Mouse (Mus musculus): ENCODE data around the gene Rfc2. TPM values are rescaled to one million over a fixed set of nuclear protein-coding genes. Genes with fewer than 3 reads are reported as not detected.
A peak's percentile ranks its signal among the peaks of the same experiment; 100 is the strongest.

Rfc2 gene
- polyA plus RNA-seq, 1 experiment from 2014 or later, result 218 TPM

DNA sequence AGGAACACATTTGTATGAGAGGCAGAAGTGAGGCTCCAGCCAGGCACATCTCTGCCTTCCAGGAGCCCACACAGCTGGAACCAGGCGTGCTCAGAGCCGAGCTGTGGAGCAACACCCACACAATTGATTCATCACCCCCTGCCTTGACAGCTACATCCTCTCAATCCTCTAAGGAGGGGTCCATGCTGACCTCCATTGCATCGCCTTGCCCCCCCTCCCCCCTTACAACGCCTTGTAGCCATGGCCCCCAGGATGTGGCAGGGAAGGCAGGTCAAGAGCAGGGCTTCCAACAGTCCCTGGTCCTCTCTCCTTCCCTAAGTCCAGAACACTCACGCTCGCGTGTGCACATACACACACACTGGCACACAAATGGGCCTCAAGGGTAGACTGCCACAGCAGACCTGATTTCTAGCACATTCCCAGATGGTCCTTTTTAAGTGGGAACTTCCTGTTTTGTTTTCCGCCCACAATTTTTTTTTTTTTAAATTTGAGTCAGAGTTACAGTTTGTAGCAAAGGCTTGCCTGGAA is 12.1 kb upstream of the Rfc2 start:
- no peak for ATAC-seq (replicated peaks)
- Histone ChIP-seq H3K27me3 (no peaks in the 10 kb centered on the region), H3K4me1 (peaks cover 9% of the 10 kb centered on the region), H3K36me3 (no peaks in the 10 kb centered on the region), H3K9ac (replicated peaks) (no peak overlapping the region), H3K9me3 (no peaks in the 10 kb centered on the region), H3K4me3 (no peak overlapping the region), H3K27ac (replicated peaks) (no peak overlapping the region), H3K4me2 (replicated peaks) (no peak overlapping the region)
- 68% methylated on average over 8 of the region's 8 CpGs for WGBS

DNA sequence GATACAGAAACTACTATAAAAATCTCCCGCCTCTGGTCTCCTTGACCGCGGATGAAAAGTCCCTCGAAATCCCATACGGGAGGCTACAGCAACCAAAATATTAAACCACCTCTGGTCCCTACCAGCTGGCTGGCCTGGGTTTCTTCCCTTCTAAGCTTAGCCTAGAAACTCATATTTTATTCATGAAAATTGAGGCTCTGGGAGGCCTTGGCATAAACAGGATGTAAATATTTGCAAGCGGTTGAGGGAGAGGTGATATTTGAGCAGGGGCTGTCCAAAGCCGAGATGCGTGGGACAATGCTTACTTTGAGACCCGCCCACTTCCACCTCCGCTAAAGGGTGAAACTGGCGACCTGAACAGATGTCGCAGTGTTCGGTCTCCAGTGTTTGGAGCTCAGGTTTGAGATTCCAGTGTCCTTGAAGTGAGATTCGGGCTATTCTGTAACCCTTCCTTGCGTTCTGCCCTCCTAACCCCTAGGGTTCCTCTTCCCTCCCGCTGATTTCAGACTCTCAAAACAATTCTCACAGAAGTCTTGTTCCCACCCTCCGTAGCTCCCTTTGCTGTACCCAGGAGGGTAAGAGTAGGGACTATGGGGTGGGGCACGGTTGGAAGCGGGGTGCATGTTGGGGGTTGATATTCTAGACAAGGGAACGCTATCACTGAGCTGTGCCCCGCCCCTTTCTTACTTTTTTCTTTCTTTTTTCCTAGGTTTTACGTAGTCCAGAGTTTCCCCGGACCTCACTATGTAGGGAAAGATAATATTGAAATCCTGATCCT is 9.2 kb upstream of the Rfc2 start:
- Histone ChIP-seq H3K27me3 (no peaks in the 10 kb centered on the region), H3K27ac (replicated peaks) (peak overlapping the region; percentile 69), H3K4me2 (replicated peaks) (peak overlapping the region; percentile 76), H3K9ac (replicated peaks) (peak overlapping the region; percentile 55), H3K4me1 (peaks cover 9% of the 10 kb centered on the region), H3K4me3 (peak overlapping the region; percentile 46), H3K9me3 (no peaks in the 10 kb centered on the region), H3K36me3 (no peaks in the 10 kb centered on the region)
- WGBS, result 1% methylated on average over 23 of the region's 23 CpGs
- peak; percentile 77 for ATAC-seq (replicated peaks)

DNA sequence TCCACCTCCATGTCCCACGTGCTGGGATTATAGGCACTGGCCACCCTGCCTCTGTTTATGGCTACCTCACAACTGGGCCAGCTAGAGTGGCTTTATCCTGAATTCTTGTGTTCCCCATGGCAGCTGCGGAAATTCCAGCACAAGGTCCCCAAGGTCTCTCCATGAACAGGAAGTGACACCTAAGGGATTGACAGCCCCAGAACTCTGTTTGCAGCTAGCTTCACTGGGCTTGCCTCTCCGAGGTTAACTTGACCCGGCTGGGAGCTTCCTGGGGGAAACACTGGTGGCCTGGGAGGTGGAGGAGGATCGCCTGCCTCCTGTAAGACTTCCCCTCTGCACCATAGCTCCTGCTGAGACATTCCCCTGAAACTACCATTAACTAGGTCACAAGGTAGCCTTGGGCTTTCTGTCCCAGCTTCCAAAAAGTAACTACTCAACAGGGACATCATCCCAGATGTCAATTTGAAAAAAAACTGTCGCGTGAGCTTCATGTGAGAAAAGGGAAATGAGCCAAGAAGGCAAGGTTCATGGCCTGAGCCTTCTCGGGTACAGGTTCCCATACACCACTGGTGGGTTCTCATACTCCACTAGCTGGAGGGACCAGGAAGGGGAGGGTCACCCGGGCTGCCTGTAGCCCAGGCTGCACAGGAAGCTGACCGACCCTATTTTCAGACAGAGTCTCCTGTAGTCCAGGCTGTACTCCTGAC is 8.5 kb upstream of the Rfc2 start:
- 45% methylated on average over 10 of the region's 10 CpGs for WGBS
- Histone ChIP-seq H3K4me1 (peaks cover 9% of the 10 kb centered on the region), H3K4me3 (peak overlapping the region; percentile 46), H3K9ac (replicated peaks) (peak overlapping the region; percentile 55), H3K27ac (replicated peaks) (peak overlapping the region; percentile 69), H3K27me3 (no peaks in the 10 kb centered on the region), H3K9me3 (no peaks in the 10 kb centered on the region), H3K4me2 (replicated peaks) (peak overlapping the region; percentile 76), H3K36me3 (no peaks in the 10 kb centered on the region)
- 0 out of 2 replicates have a peak, but pooled peaks have one; percentile 19 for ATAC-seq (replicated peaks)

DNA sequence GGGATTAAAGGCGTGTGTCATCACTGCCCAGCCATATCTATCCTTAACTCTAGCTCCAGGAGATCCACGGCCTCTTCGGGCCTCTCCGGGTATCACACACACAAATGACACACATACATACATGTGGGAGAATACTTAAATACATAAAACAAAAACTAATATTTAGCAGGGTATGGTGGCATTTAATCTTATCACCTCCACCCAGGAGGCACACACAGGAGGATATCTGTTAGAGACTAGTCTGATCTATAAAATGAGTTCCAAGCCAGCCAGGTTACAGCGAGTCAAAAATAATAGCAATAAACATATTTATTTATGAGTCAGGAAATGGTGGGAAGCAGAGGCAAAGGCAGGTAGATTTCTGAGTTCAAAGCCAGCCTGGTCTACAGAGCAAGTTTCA is 5.3 kb upstream of the Rfc2 start:
- H3K4me3 ChIP-seq, result no peak overlapping the region
- no peaks in the 10 kb centered on the region for H3K36me3 ChIP-seq
- no peaks in the 10 kb centered on the region for H3K27me3 ChIP-seq
- H3K4me2 ChIP-seq (replicated peaks), result no peak overlapping the region
- no peaks in the 10 kb centered on the region for H3K9me3 ChIP-seq
- WGBS, result 95% methylated on average over 5 of the region's 5 CpGs
- no peak overlapping the region for H3K27ac ChIP-seq (replicated peaks)
- no peak overlapping the region for H3K9ac ChIP-seq (replicated peaks)
- peaks cover 9% of the 10 kb centered on the region for H3K4me1 ChIP-seq
- no peak for ATAC-seq (replicated peaks)

DNA sequence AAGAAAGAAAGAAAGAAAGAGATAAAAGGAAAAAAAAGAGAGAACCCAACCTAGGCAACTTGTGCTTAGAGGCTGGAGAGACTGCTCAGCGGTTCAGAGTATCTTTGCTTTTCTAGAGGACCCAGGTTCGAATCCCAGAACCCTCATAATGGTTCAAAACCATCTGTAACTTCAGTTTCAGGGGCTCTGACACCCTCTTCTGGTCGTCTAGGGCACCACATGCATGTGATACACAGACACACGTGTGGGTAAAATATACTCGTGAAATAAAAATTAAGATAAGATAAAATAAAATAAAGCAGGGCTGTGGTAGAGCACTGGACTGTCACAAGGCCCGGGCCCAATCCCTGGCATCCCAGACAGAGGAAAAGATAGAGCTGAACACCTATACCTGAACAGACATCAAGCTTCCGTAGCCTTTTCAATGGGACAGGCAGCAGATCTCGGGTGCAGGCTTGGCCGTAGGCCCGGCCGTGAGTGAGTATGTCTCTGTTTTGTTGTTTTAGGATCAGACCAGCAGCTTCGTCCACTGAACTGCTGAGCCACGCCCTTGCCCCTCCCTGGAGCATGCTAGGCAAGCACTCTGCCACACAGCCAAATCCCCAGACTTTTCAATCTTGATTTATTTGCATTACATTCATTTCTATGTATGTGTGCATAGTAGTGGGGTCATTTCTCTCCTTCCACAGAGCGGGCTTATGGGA is 4.5 kb upstream of the Rfc2 start:
- H3K27ac ChIP-seq (replicated peaks), result no peak overlapping the region
- H3K4me1 ChIP-seq, result peaks cover 9% of the 10 kb centered on the region
- H3K4me2 ChIP-seq (replicated peaks), result no peak overlapping the region
- no peak overlapping the region for H3K9ac ChIP-seq (replicated peaks)
- no peaks in the 10 kb centered on the region for H3K27me3 ChIP-seq
- no peaks in the 10 kb centered on the region for H3K9me3 ChIP-seq
- H3K4me3 ChIP-seq, result no peak overlapping the region
- H3K36me3 ChIP-seq, result no peaks in the 10 kb centered on the region
- 77% methylated on average over 14 of the region's 14 CpGs for WGBS
- ATAC-seq (replicated peaks), result no peak

DNA sequence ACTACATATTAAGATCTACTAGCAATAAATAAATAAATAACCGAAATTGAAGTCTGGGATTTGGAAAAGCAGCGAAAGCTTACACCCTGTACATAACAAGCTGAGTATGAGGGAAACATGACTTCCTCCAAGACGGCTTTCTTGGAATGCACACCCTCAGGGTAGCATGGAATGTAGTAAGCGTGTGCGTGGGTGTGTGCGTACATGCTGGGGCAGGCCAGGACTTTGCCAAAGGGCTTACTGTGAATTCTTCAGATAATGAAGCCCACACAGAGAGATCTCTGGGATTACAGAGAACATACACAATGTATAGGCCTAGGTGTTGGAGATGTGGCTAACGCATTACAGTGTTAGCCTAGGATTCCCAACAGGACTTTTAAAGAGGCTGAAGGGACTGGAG is 3.6 kb upstream of the Rfc2 start:
- 91% methylated on average over 7 of the region's 7 CpGs for WGBS
- Histone ChIP-seq H3K9me3 (no peaks in the 10 kb centered on the region), H3K9ac (replicated peaks) (no peak overlapping the region), H3K27ac (replicated peaks) (no peak overlapping the region), H3K4me1 (peaks cover 2% of the 10 kb centered on the region), H3K4me3 (no peak overlapping the region), H3K36me3 (no peaks in the 10 kb centered on the region), H3K27me3 (no peaks in the 10 kb centered on the region), H3K4me2 (replicated peaks) (no peak overlapping the region)
- no peak for ATAC-seq (replicated peaks)

DNA sequence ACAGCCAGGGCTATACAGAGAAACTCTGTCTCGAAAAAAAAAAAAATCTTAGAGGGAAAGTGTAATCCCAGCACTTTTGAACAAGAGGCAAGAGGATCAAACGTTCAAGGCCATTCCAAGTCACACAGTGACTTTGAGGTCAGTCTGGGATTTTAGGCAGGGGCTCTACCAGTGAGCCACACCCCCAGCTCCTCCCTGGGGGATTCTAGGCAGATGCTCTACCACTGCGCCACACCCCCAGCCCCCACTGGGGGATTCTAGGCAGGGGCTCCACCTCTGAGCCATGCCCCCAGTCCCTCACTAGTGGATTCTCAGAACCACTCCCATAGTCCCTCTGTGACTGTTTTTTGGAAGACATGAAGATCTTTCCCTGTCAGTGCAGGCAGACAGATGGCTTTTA is 2.0 kb upstream of the Rfc2 start:
- 69% methylated on average over 3 of the region's 3 CpGs for WGBS

DNA sequence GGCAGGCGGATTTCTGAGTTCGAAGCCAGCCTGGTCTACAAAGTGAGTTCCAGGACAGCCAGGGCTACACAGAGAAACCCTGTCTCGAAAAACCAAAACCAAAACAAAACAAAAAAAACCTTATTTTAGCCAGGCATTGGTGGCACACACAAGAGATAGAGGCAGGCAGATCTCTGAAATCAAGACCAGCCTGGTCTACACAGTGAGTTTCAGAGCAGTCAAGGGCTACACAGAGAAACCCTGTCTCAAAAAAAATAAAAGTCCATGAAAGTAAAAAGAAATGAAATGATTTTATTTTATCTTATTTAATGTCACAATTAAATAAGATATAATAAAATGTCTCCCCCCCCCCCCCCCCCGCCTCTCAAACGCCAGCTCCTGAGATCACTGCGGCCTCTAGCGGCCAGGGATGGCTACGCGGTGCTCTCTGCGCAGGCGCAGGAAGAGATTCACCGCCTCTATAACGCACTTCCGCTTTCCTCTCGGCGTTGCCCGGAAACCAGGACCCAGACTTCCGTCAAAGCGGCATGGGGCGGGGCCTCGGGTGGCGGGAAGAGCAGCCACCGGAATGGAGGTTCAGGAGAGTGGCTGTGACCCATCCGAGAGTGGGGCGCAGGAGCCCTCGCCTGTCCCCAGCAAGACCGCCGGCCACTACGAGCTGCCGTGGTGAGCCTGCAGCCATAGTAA is 1.2 kb downstream of the Rfc2 start:
- 7% methylated on average over 29 of the region's 30 CpGs for WGBS
- peak overlapping the region; percentile 87 for H3K9ac ChIP-seq (replicated peaks)
- peak overlapping the region; percentile 48; the same call in 1 of the 2 replicates for H3K27ac ChIP-seq (replicated peaks)
- peak overlapping the region; percentile 52 for H3K4me2 ChIP-seq (replicated peaks)
- H3K27me3 ChIP-seq, result no peaks in the 10 kb centered on the region
- peaks cover 13% of the 10 kb centered on the region for H3K4me1 ChIP-seq
- H3K36me3 ChIP-seq, result no peaks in the 10 kb centered on the region
- H3K4me3 ChIP-seq, result peak overlapping the region; percentile 93
- H3K9me3 ChIP-seq, result no peaks in the 10 kb centered on the region
- ATAC-seq (replicated peaks), result peak; percentile 97

More for the DNA sequence above, 2.0 kb upstream of the Rfc2 start:
- no peak overlapping the region for H3K27ac ChIP-seq (replicated peaks)
- H3K9ac ChIP-seq (replicated peaks), result no peak overlapping the region
- no peak overlapping the region for H3K4me2 ChIP-seq (replicated peaks)
- no peaks in the 10 kb centered on the region for H3K9me3 ChIP-seq
- H3K36me3 ChIP-seq, result no peaks in the 10 kb centered on the region
- no peak overlapping the region for H3K4me3 ChIP-seq
- H3K27me3 ChIP-seq, result no peaks in the 10 kb centered on the region
- peaks cover 12% of the 10 kb centered on the region for H3K4me1 ChIP-seq
- ATAC-seq (replicated peaks), result no peak

DNA sequence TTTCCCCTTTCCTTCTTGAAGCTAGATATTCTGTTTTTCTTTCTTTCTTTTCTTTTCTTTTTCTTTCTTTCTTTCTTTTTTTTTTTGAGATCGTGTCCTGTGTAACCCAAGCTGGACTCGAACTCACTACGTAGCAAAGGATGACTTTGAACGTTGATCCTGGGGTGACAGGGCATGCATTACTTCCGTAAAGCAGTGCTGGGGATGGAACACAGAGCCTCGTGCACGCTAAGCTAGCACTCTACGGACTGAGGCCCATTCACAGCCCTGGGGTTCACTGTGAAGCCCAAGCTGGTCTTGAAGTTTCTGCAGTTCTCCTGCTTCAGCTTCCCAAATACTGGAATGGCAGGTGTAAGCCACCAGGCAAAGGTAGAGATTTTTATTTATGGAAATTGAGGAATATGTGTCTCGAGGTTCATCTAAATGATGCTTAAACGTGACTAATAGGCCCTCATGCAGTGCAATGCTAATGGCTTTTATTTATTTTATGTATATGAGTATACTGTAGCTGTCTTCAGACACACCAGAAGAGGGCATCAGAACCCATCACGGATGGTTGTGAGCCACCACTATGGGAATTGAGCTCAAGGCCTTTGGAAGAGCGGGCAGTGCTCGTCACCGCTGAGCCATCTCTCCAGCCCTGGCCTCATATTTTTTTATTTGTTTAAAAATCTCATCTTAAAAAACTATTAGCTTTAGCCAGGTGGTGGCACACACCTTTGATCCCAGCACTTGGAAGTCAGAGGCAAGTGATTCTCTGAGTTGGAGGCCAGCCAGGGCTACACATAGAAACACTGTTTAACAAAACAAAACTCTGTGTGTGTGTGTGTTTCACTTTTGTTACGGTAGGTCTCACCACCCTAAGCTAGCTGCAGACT is 2.1 kb downstream of the Rfc2 start:
- no peaks in the 10 kb centered on the region for H3K36me3 ChIP-seq
- 31% methylated on average over 15 of the region's 15 CpGs for WGBS
- no peaks in the 10 kb centered on the region for H3K27me3 ChIP-seq
- peak overlapping the region; percentile 52 for H3K4me2 ChIP-seq (replicated peaks)
- peaks cover 13% of the 10 kb centered on the region for H3K4me1 ChIP-seq
- H3K9ac ChIP-seq (replicated peaks), result peak overlapping the region; percentile 87
- peak overlapping the region; percentile 93 for H3K4me3 ChIP-seq
- no peak for ATAC-seq (replicated peaks)
- peak overlapping the region; percentile 48; the same call in 1 of the 2 replicates for H3K27ac ChIP-seq (replicated peaks)
- H3K9me3 ChIP-seq, result no peaks in the 10 kb centered on the region

DNA sequence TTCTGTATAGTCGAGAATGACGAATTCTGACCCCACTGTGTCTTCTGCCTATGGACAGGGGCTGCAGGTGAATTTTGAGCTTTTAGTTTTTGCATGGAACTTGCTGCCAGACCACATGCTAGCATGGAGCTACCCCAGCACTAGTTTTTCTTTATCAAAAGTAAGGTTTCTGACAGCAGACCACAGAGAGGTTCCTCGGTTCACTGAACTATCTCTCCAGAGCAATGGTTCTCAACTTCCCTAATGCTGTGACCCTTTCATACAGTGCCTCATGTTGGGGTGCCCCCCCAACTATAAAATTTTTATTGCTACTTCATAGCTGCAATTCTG is 2.7 kb downstream of the Rfc2 start:
- Histone ChIP-seq H3K27me3 (no peaks in the 10 kb centered on the region), H3K9me3 (no peaks in the 10 kb centered on the region), H3K36me3 (0 out of 2 replicates have a peak, but pooled peaks cover 4% of the 10 kb centered on the region), H3K4me2 (replicated peaks) (no peak overlapping the region), H3K9ac (replicated peaks) (no peak overlapping the region), H3K4me1 (peaks cover 13% of the 10 kb centered on the region), H3K27ac (replicated peaks) (no peak overlapping the region), H3K4me3 (peak overlapping the region; percentile 93)
- ATAC-seq (replicated peaks), result no peak
- WGBS, result 83% methylated on average over 3 of the region's 3 CpGs

DNA sequence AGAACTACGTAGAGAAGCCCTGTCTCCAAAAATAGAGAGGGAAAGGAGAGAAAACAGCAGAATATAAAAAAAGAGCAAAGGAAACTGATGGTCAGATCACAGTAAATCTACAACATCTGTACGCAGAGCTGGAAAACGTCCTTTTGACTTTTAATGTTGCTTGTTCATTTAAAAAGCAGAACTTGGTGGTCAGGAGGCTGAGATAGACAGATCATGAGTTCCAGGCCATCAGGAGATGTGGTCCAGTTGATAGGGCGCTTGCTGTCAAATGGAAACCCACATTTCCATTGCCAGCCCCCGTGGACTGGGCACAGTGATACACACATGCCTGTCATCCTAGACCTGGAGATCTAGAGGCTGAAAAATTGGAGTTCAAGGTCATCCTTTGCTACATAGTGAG is 3.6 kb downstream of the Rfc2 start:
- Histone ChIP-seq H3K9me3 (no peaks in the 10 kb centered on the region), H3K9ac (replicated peaks) (no peak overlapping the region), H3K4me2 (replicated peaks) (no peak overlapping the region), H3K36me3 (0 out of 2 replicates have a peak, but pooled peaks cover 4% of the 10 kb centered on the region), H3K27me3 (no peaks in the 10 kb centered on the region), H3K4me3 (no peak overlapping the region), H3K27ac (replicated peaks) (no peak overlapping the region), H3K4me1 (peaks cover 13% of the 10 kb centered on the region)
- 89% methylated on average over 5 of the region's 5 CpGs for WGBS
- no peak for ATAC-seq (replicated peaks)
